Mouse (Mus musculus) CH12.LX (cell line): ENCODE results near the gene Prrg2. TPM values are rescaled to one million over a fixed set of nuclear protein-coding genes. Genes with fewer than 3 reads are reported as not detected.

ENCODE experiments used
- DNase-seq: peaks from one replicate; pipeline ENCODE4 v3.0.0-alpha.2; 2013; ENCODE audit errors: extremely low read depth
- H3K27ac ChIP-seq: 2 replicates; pipeline ENCODE4 v1.5.1; 2012; ENCODE audit warnings: low read depth, mild to moderate bottlenecking, control low read depth, moderate library complexity; ENCODE audit not compliant: insufficient read depth
- H3K27me3 ChIP-seq: replicated peaks from 2 replicates; pipeline ENCODE3; 2012; ENCODE audit warnings: inconsistent platforms
- H3K36me3 ChIP-seq, 2 experiments: replicated peaks in 1 of 2; 2 replicates each; pipeline versions ENCODE3 to v1.6.1; 2012; ENCODE audit warnings: inconsistent platforms in 1 of 2, low read length in 1 of 2, mild to moderate bottlenecking in 1 of 2, mixed read lengths in 1 of 2, moderate library complexity in 1 of 2; ENCODE audit not compliant: control insufficient read depth in 1 of 2, insufficient read depth in 1 of 2
- H3K4me1 ChIP-seq, 2 experiments: 2 replicates each; pipeline ENCODE4 v1.6.1; 2012; ENCODE audit warnings: inconsistent platforms in 1 of 2, moderate library complexity in 1 of 2; ENCODE audit not compliant: insufficient read depth in 2 of 2, control insufficient read depth in 1 of 2
- H3K4me2 ChIP-seq: 2 replicates; pipeline ENCODE4 v1.6.1; 2012; ENCODE audit warnings: low read depth, mild to moderate bottlenecking, control low read depth; ENCODE audit not compliant: poor library complexity, insufficient read depth, severe bottlenecking
- H3K4me3 ChIP-seq, 3 experiments: fragments of 150-350 bp in 1 of 3; sonication (generic) in 1 of 3; replicated peaks in 1 of 3; 2 replicates each; pipeline versions ENCODE3 to v1.5.1; 2011 to 2012; ENCODE audit warnings: low read depth in 2 of 3, low read length in 2 of 3, mild to moderate bottlenecking in 2 of 3, moderate library complexity in 2 of 3, control low read depth in 1 of 3, improper control_type of control experiment in 1 of 3, inconsistent platforms in 1 of 3, mixed read lengths in 1 of 3; ENCODE audit not compliant: poor library complexity in 1 of 3
- H3K79me2 ChIP-seq: replicated peaks from 2 replicates; pipeline ENCODE4 v1.6.1; 2012; ENCODE audit warnings: mild to moderate bottlenecking, moderate library complexity; ENCODE audit not compliant: control insufficient read depth, poor library complexity, insufficient read depth, severe bottlenecking; ENCODE audit errors: extremely low read depth
- H3K9ac ChIP-seq: 2 replicates; pipeline ENCODE4 v1.6.1; 2012; ENCODE audit warnings: low read depth, mild to moderate bottlenecking, control low read depth, moderate library complexity; ENCODE audit not compliant: insufficient read depth
- H3K9me3 ChIP-seq: replicated peaks from 2 replicates; pipeline ENCODE3; 2012; ENCODE audit warnings: low read length, inconsistent platforms, mixed read lengths
- BHLHE40 ChIP-seq: IDR thresholded peaks from 2 replicates; pipeline ENCODE4 v1.6.1; 2011; ENCODE audit warnings: mild to moderate bottlenecking, low read depth, low read length, improper control_type of control experiment
- CHD1 ChIP-seq: IDR thresholded peaks from 2 replicates; pipeline ENCODE4 v1.6.1; 2012; ENCODE audit warnings: low read depth, low read length, improper control_type of control experiment, inconsistent platforms
- CHD2 ChIP-seq: IDR thresholded peaks from 2 replicates; pipeline ENCODE4 v1.6.1; 2011; ENCODE audit warnings: low read length, improper control_type of control experiment
- CTCF ChIP-seq, 2 experiments: IDR thresholded peaks in 1 of 2; conservative IDR thresholded peaks in 1 of 2; 2 replicates each; pipeline ENCODE4 v1.5.1; 2011 to 2012; ENCODE audit warnings: low read depth in 2 of 2, low read length in 2 of 2, improper control_type of control experiment in 1 of 2, inconsistent platforms in 1 of 2, mild to moderate bottlenecking in 1 of 2, moderate library complexity in 1 of 2
- E2F4 ChIP-seq: IDR thresholded peaks from 2 replicates; pipeline ENCODE4 v1.6.1; 2011; ENCODE audit warnings: low read depth, low read length, improper control_type of control experiment; ENCODE audit not compliant: insufficient replicate concordance
- ELF1 ChIP-seq: IDR thresholded peaks from 2 replicates; pipeline ENCODE4 v1.6.1; 2014; ENCODE audit warnings: low read depth, mild to moderate bottlenecking, inconsistent platforms, low read length, improper control_type of control experiment
- GABPA ChIP-seq: IDR thresholded peaks from 2 replicates; pipeline ENCODE4 v1.6.1; 2012; ENCODE audit warnings: low read depth, low read length, improper control_type of control experiment, inconsistent platforms; ENCODE audit not compliant: insufficient replicate concordance
- HCFC1 ChIP-seq: IDR thresholded peaks from 2 replicates; pipeline ENCODE4 v1.6.1; 2012; ENCODE audit warnings: low read depth, mild to moderate bottlenecking, inconsistent platforms, low read length, improper control_type of control experiment
- IRF4 ChIP-seq: IDR thresholded peaks from 2 replicates; pipeline ENCODE4 v1.6.1; 2014; ENCODE audit warnings: low read depth, mild to moderate bottlenecking, inconsistent platforms, low read length, improper control_type of control experiment
- JUND ChIP-seq: conservative IDR thresholded peaks from 2 replicates; pipeline ENCODE4 v1.6.1; 2011; ENCODE audit warnings: low read depth, low read length, improper control_type of control experiment
- KAT2A ChIP-seq: IDR thresholded peaks from 2 replicates; pipeline ENCODE4 v1.6.1; 2012; ENCODE audit warnings: low read length, improper control_type of control experiment, inconsistent platforms; ENCODE audit not compliant: insufficient replicate concordance
- MAFK ChIP-seq: IDR thresholded peaks from 2 replicates; pipeline ENCODE4 v1.6.1; 2011; ENCODE audit warnings: low read length, improper control_type of control experiment; ENCODE audit not compliant: insufficient replicate concordance
- MAX ChIP-seq: IDR thresholded peaks from 2 replicates; pipeline ENCODE4 v1.6.1; 2011; ENCODE audit warnings: low read length, improper control_type of control experiment
- MAZ ChIP-seq: IDR thresholded peaks from 2 replicates; pipeline ENCODE4 v1.6.1; 2012; ENCODE audit warnings: low read depth, mild to moderate bottlenecking, inconsistent platforms, low read length, improper control_type of control experiment, moderate library complexity
- MXI1 ChIP-seq: IDR thresholded peaks from 2 replicates; pipeline ENCODE4 v1.6.1; 2011; ENCODE audit warnings: mild to moderate bottlenecking, low read depth, low read length, improper control_type of control experiment
- NELFE ChIP-seq: IDR thresholded peaks from 2 replicates; pipeline ENCODE4 v1.6.1; 2011; ENCODE audit warnings: low read depth, low read length, improper control_type of control experiment
- NRF1 ChIP-seq: IDR thresholded peaks from 2 replicates; pipeline ENCODE4 v1.6.1; 2014; ENCODE audit warnings: low read depth, mild to moderate bottlenecking, inconsistent platforms, low read length, improper control_type of control experiment, moderate library complexity
- POLR2A ChIP-seq: IDR thresholded peaks from 2 replicates; pipeline ENCODE4 v1.6.1; 2011; ENCODE audit warnings: low read depth, mild to moderate bottlenecking, improper control_type of control experiment, low read length
- POLR2AphosphoS2 ChIP-seq: IDR thresholded peaks from 2 replicates; pipeline ENCODE4 v1.6.1; 2011; ENCODE audit warnings: low read depth, low read length, improper control_type of control experiment
- RAD21 ChIP-seq: IDR thresholded peaks from 2 replicates; pipeline ENCODE4 v1.6.1; 2011; ENCODE audit warnings: low read depth, mild to moderate bottlenecking, low read length, improper control_type of control experiment, moderate library complexity
- RCOR1 ChIP-seq: conservative IDR thresholded peaks from 2 replicates; pipeline ENCODE4 v1.6.1; 2012; ENCODE audit warnings: low read depth, mild to moderate bottlenecking, inconsistent platforms, low read length, improper control_type of control experiment
- SIN3A ChIP-seq: IDR thresholded peaks from 2 replicates; pipeline ENCODE4 v1.6.1; 2012; ENCODE audit warnings: low read length, improper control_type of control experiment, inconsistent platforms
- SMC3 ChIP-seq: IDR thresholded peaks from 2 replicates; pipeline ENCODE4 v1.6.1; 2011; ENCODE audit warnings: low read depth, low read length, improper control_type of control experiment
- TCF12 ChIP-seq: IDR thresholded peaks from 2 replicates; pipeline ENCODE4 v1.6.1; 2014; ENCODE audit warnings: low read depth, mild to moderate bottlenecking, inconsistent platforms, low read length, improper control_type of control experiment
- UBTF ChIP-seq: IDR thresholded peaks from 2 replicates; pipeline ENCODE4 v1.6.1; 2012; ENCODE audit warnings: low read depth, mild to moderate bottlenecking, inconsistent platforms, low read length, improper control_type of control experiment, moderate library complexity
- USF1 ChIP-seq: IDR thresholded peaks from 2 replicates; pipeline ENCODE4 v1.6.1; 2014; ENCODE audit warnings: low read depth, mild to moderate bottlenecking, inconsistent platforms, low read length, improper control_type of control experiment
- USF2 ChIP-seq: conservative IDR thresholded peaks from 2 replicates; pipeline ENCODE4 v1.6.1; 2011; ENCODE audit warnings: low read depth, low read length, improper control_type of control experiment
- ZC3H11A ChIP-seq: IDR thresholded peaks from 2 replicates; pipeline ENCODE4 v1.6.1; 2012; ENCODE audit warnings: low read depth, mild to moderate bottlenecking, inconsistent platforms, low read length, improper control_type of control experiment
- ZKSCAN1 ChIP-seq: IDR thresholded peaks from 2 replicates; pipeline ENCODE4 v1.6.1; 2012; ENCODE audit warnings: low read depth, inconsistent platforms, low read length, improper control_type of control experiment, borderline replicate concordance
- dilution Hi-C: fragments of 300-500 bp; cut with MboI; formaldehyde crosslinking; loops from 2 replicates; pipeline ENCODE4 v1.14.3; 2020; ENCODE audit warnings: low sequenced_read_pairs; ENCODE audit not compliant: extremely low pct_unique_long_range_greater_than_20kb, extremely low pct_ligation_motif_present
- in situ Hi-C: fragments of 300-500 bp; cut with MboI; formaldehyde crosslinking; loops from 3 replicates; pipeline ENCODE4 v1.14.3; 2019; ENCODE audit warnings: low sequenced_read_pairs, low pct_ligation_motif_present, low pct_unique_long_range_greater_than_20kb, mixed read lengths
- polyA plus RNA-seq: library from polyadenylated mRNA; unstranded; fragments of >175 nt; gene quantifications from 2 replicates; pipeline ENCODE4 v1.2.1, GENCODE M21; 2012; ENCODE audit warnings: low read depth; ENCODE audit not compliant: insufficient read length
- total RNA-seq, 2 experiments: library from RNA; depleted of rRNA; stranded (reverse); fragments of 300-350 nt in 1 of 2; fragments of >200 nt in 1 of 2; gene quantifications; 2 replicates each; pipeline ENCODE4 v1.2.3; 2012 to 2014

Prrg2 gene
- total and polyA plus RNA-seq, 3 experiments: 6.7 to 7.2 (median 7.1) TPM

- H3K9me3 ChIP-seq: no peaks in the 10 kb centered on the region
- no peaks in the 10 kb centered on the region for H3K79me2 ChIP-seq
- H3K27ac ChIP-seq: no peak overlapping the region
- no peaks in the 10 kb centered on the region for H3K27me3 ChIP-seq
- H3K9ac ChIP-seq: no peak overlapping the region
- H3K36me3 ChIP-seq: peaks cover 30 to 38% of the 10 kb centered on the region in 2 experiments
- dilution Hi-C loops (no loop called here), in situ Hi-C loops (loop anchor here (5.0 kb wide), 1 partner anchor 47 kb away; the partner anchor contains the start of gene Rpl13a)
- no peak for TF ChIP-seq ZKSCAN1
- no peak for TF ChIP-seq CHD1
- TF ChIP-seq HCFC1: no peak
- TF ChIP-seq POLR2A: 0 out of 2 replicates have a peak, but pooled peaks have one; percentile 19
- TF ChIP-seq GABPA: no peak
- no peak for TF ChIP-seq NRF1
- no peak for TF ChIP-seq E2F4
- no peak for TF ChIP-seq CHD2
- TF ChIP-seq USF1: no peak
- no peak for TF ChIP-seq SIN3A
- no peak for TF ChIP-seq ZC3H11A
- no peak for TF ChIP-seq MAX
- 0 out of 2 replicates have a peak, but pooled peaks have one; percentile 26 for TF ChIP-seq MXI1
- TF ChIP-seq MAZ: no peak
- no peak for TF ChIP-seq USF2
- no peak for TF ChIP-seq UBTF
- TF ChIP-seq RAD21: peak; percentile 78
- no peak for TF ChIP-seq MAFK
- no peak for TF ChIP-seq RCOR1
- TF ChIP-seq JUND: no peak
- no peak for TF ChIP-seq ELF1
- 0 out of 2 replicates have a peak, but pooled peaks have one; percentile 11 for TF ChIP-seq TCF12
- TF ChIP-seq CTCF (conservative IDR thresholded peaks at IDR 0.05 in 1 of 2, IDR thresholded peaks at IDR 0.05 in 1 of 2; ENCODE audit: low read depth in 2 of 2, low read length in 2 of 2): peak; percentile 44 to 85; a peak in 3 of 4 replicates
- no peak for TF ChIP-seq KAT2A
- TF ChIP-seq SMC3: peak; percentile 81
- TF ChIP-seq BHLHE40: no peak
- no peak for TF ChIP-seq NELFE
- 0 out of 2 replicates have a peak, but pooled peaks have one; percentile 31 for TF ChIP-seq POLR2AphosphoS2
- TF ChIP-seq IRF4: peak; percentile 32; the same call in 1 of the 2 replicates
- H3K4me2 ChIP-seq: no peak overlapping the region
- peaks cover 5 to 14% of the 10 kb centered on the region in 2 experiments; a peak in 1 of 4 replicates for H3K4me1 ChIP-seq
- peak; percentile 72 for DNase-seq
- H3K4me3 ChIP-seq: no peak overlapping the region
Observed at GRCm38 (mm10) chr7:45079856-45080255, 17.4 kb upstream of the Prrg2 start.
